Mouse (Mus musculus) neural tube, embryonic 11.5 days (tissue): ENCODE data around the gene Slc6a13. TPM values are rescaled to one million over a fixed set of nuclear protein-coding genes. Genes with fewer than 3 reads are reported as not detected.

Source experiments
- ATAC-seq: fragments of 200-750 bp; cut with Nextera tagmentation; 2 replicates; pipeline ENCODE4 v1.8.0; 2017; ENCODE audit warnings: moderate number of reproducible peaks, mild to moderate bottlenecking, moderate TSS enrichment, moderate library complexity; ENCODE audit not compliant: insufficient read depth, low FRiP score, low TSS enrichment
- DNase-seq: peaks from one replicate; pipeline ENCODE4 v3.0.0-alpha.2; 2015; ENCODE audit warnings: low spot score
- H3K27ac ChIP-seq: fragments of 300-500 bp; sonication (generic); 2 replicates; pipeline ENCODE4 v1.5.1; 2014; ENCODE audit warnings: low read depth, mild to moderate bottlenecking, low read length
- H3K27me3 ChIP-seq: fragments of 300-500 bp; sonication (generic); 2 replicates; pipeline ENCODE4 v1.6.1; 2014; ENCODE audit warnings: mild to moderate bottlenecking, low read length, mixed read lengths; ENCODE audit not compliant: control insufficient read depth, insufficient read depth
- H3K36me3 ChIP-seq: fragments of 300-500 bp; sonication (generic); 2 replicates; pipeline ENCODE4 v1.6.1; 2014; ENCODE audit warnings: mild to moderate bottlenecking, low read length, moderate library complexity, mixed read lengths; ENCODE audit not compliant: control insufficient read depth, insufficient read depth
- H3K4me1 ChIP-seq: fragments of 300-500 bp; sonication (generic); 2 replicates; pipeline ENCODE4 v1.6.1; 2014; ENCODE audit warnings: low read length, mixed read lengths; ENCODE audit not compliant: control insufficient read depth, insufficient read depth
- H3K4me2 ChIP-seq: fragments of 300-500 bp; sonication (generic); 2 replicates; pipeline ENCODE4 v1.6.1; 2014; ENCODE audit warnings: low read depth, mild to moderate bottlenecking, moderate library complexity
- H3K4me3 ChIP-seq: fragments of 300-500 bp; sonication (generic); 2 replicates; pipeline ENCODE4 v1.5.1; 2014; ENCODE audit warnings: low read depth, low read length
- H3K9ac ChIP-seq: fragments of 300-500 bp; sonication (generic); 2 replicates; pipeline ENCODE4 v1.6.1; 2014; ENCODE audit warnings: mild to moderate bottlenecking, low read length
- H3K9me3 ChIP-seq: fragments of 300-500 bp; sonication (generic); 2 replicates; pipeline ENCODE4 v1.6.1; 2016; ENCODE audit warnings: low read length; ENCODE audit not compliant: control insufficient read depth
- WGBS: fragments of 180-500 bp; shearing (Covaris S2); extraction: QIAGEN DNeasy Blood & Tissue Kit; methylation state at CpG from one replicate; pipeline ENCODE4 v1.1.7; 2014; 5-methylcytosine and 5-hydroxymethylcytosine counted together
- polyA plus RNA-seq: library from polyadenylated mRNA; unstranded; fragments of >200 nt; fragmentation: Nextera tagmentation; extraction: Ambion mirVana; gene quantifications from 2 replicates; pipeline ENCODE4 v1.2.1, GENCODE M21; 2014

Gene Slc6a13
- polyA plus RNA-seq, 1 experiment from 2014 or later = 2.9 TPM

- no peak for DNase-seq
- no peak overlapping the region for H3K4me2 ChIP-seq
- H3K9me3 ChIP-seq = no peaks in the 10 kb centered on the region
- H3K27ac ChIP-seq = no peak overlapping the region
- no peaks in the 10 kb centered on the region for H3K4me1 ChIP-seq
- ATAC-seq = no peak
- 69% methylated on average over 6 of the region's 6 CpGs for WGBS
- H3K4me3 ChIP-seq = no peak overlapping the region
- H3K27me3 ChIP-seq = no peaks in the 10 kb centered on the region
- H3K36me3 ChIP-seq = no peaks in the 10 kb centered on the region
- H3K9ac ChIP-seq = no peak overlapping the region
Measured at GRCm38 (mm10) chr6:121319099-121319498, 19.1 kb downstream of the Slc6a13 start.

- 81% methylated on average over 9 of the region's 9 CpGs for WGBS
- no peaks in the 10 kb centered on the region for H3K4me1 ChIP-seq
- H3K9me3 ChIP-seq = no peaks in the 10 kb centered on the region
- no peak for ATAC-seq
- H3K27ac ChIP-seq = no peak overlapping the region
- H3K36me3 ChIP-seq = no peaks in the 10 kb centered on the region
- H3K9ac ChIP-seq = no peak overlapping the region
- no peaks in the 10 kb centered on the region for H3K27me3 ChIP-seq
- no peak overlapping the region for H3K4me2 ChIP-seq
- H3K4me3 ChIP-seq = no peak overlapping the region
- no peak for DNase-seq
Measured at GRCm38 (mm10) chr6:121322381-121323110, 22.5 kb downstream of the Slc6a13 start.

- H3K9me3 ChIP-seq = no peaks in the 10 kb centered on the region
- H3K4me2 ChIP-seq = no peak overlapping the region
- no peak for DNase-seq
- ATAC-seq = no peak
- no peak overlapping the region for H3K4me3 ChIP-seq
- 84% methylated on average over 2 of the region's 3 CpGs for WGBS
- H3K4me1 ChIP-seq = peaks cover 5% of the 10 kb centered on the region; the same call in 1 of the 2 replicates
- no peak overlapping the region for H3K27ac ChIP-seq
- no peaks in the 10 kb centered on the region for H3K27me3 ChIP-seq
- no peaks in the 10 kb centered on the region for H3K36me3 ChIP-seq
- H3K9ac ChIP-seq = no peak overlapping the region
Measured at GRCm38 (mm10) chr6:121325298-121325697, 25.3 kb downstream of the Slc6a13 start.

- DNase-seq = no peak
- Histone ChIP-seq H3K9me3 (no peaks in the 10 kb centered on the region), H3K4me1 (peaks cover 5% of the 10 kb centered on the region; the same call in 1 of the 2 replicates), H3K4me2 (no peak overlapping the region), H3K36me3 (no peaks in the 10 kb centered on the region), H3K9ac (no peak overlapping the region), H3K27me3 (no peaks in the 10 kb centered on the region), H3K4me3 (no peak overlapping the region), H3K27ac (no peak overlapping the region)
- WGBS = 80% methylated on average over 9 of the region's 9 CpGs
- ATAC-seq = no peak
Measured at GRCm38 (mm10) chr6:121325740-121326139, 25.7 kb downstream of the Slc6a13 start.

- H3K4me1 ChIP-seq = peaks cover 5% of the 10 kb centered on the region; the same call in 1 of the 2 replicates
- ATAC-seq = no peak
- no peak overlapping the region for H3K4me2 ChIP-seq
- no peak overlapping the region for H3K9ac ChIP-seq
- no peak overlapping the region for H3K27ac ChIP-seq
- no peak overlapping the region for H3K4me3 ChIP-seq
- no peak for DNase-seq
- no peaks in the 10 kb centered on the region for H3K36me3 ChIP-seq
- H3K27me3 ChIP-seq = no peaks in the 10 kb centered on the region
- WGBS = 62% methylated on average over 10 of the region's 10 CpGs
- no peaks in the 10 kb centered on the region for H3K9me3 ChIP-seq
Measured at GRCm38 (mm10) chr6:121326486-121327069, 26.6 kb downstream of the Slc6a13 start.

- Histone ChIP-seq H3K9ac (no peak overlapping the region), H3K4me2 (no peak overlapping the region), H3K9me3 (no peaks in the 10 kb centered on the region), H3K27ac (no peak overlapping the region), H3K36me3 (no peaks in the 10 kb centered on the region), H3K27me3 (no peaks in the 10 kb centered on the region), H3K4me3 (no peak overlapping the region), H3K4me1 (peaks cover 5% of the 10 kb centered on the region; the same call in 1 of the 2 replicates)
- no peak for ATAC-seq
- 66% methylated on average over 9 of the region's 9 CpGs for WGBS
- no peak for DNase-seq
Measured at GRCm38 (mm10) chr6:121328417-121328884, 28.4 kb downstream of the Slc6a13 start.

GRCm38 (mm10) chr6:121329848-121330508 is 30.0 kb downstream of the Slc6a13 start:
- ATAC-seq (no peak), DNase-seq (peak; percentile 54)

GRCm38 (mm10) chr6:121335841-121336240 is 35.8 kb downstream of the Slc6a13 start:
- no peak overlapping the region for H3K27ac ChIP-seq
- DNase-seq = no peak
- no peak overlapping the region for H3K4me3 ChIP-seq
- H3K4me1 ChIP-seq = no peaks in the 10 kb centered on the region
- no peak for ATAC-seq
- no peaks in the 10 kb centered on the region for H3K27me3 ChIP-seq
- no peak overlapping the region for H3K9ac ChIP-seq
- H3K4me2 ChIP-seq = no peak overlapping the region
- no peaks in the 10 kb centered on the region for H3K36me3 ChIP-seq
- H3K9me3 ChIP-seq = no peaks in the 10 kb centered on the region
- WGBS = 80% methylated on average over 9 of the region's 9 CpGs

More at GRCm38 (mm10) chr6:121329848-121330508, 30.0 kb downstream of the Slc6a13 start:
- Histone ChIP-seq H3K27ac (no peak overlapping the region), H3K9ac (no peak overlapping the region), H3K4me3 (no peak overlapping the region), H3K9me3 (no peaks in the 10 kb centered on the region), H3K36me3 (no peaks in the 10 kb centered on the region), H3K27me3 (no peaks in the 10 kb centered on the region), H3K4me2 (no peak overlapping the region), H3K4me1 (peaks cover 5% of the 10 kb centered on the region; the same call in 1 of the 2 replicates)
- 8% methylated on average over 10 of the region's 10 CpGs for WGBS
